Mouse (Mus musculus) midbrain, embryonic 14.5 days (tissue): ENCODE data around the gene Syn3. TPM values are rescaled to one million over a fixed set of nuclear protein-coding genes. Genes with fewer than 3 reads are reported as not detected.
A peak's percentile ranks its signal among the peaks of the same experiment; 100 is the strongest.
"Not testable (repeated sequence)": the region's sequence is repeated elsewhere in the genome, so short reads cannot be mapped to it uniquely, and the experiment has no call there.

Experiments
- ATAC-seq: fragments of 200-750 bp; cut with Nextera tagmentation; 2 replicates; pipeline ENCODE4 v1.8.0; 2017; ENCODE audit warnings: moderate number of reproducible peaks, moderate library complexity; ENCODE audit not compliant: low FRiP score, low TSS enrichment
- DNase-seq: peaks from one replicate; pipeline ENCODE4 v3.0.0-alpha.2; 2015
- H3K27ac ChIP-seq: fragments of 300-500 bp; sonication (generic); replicated peaks from 2 replicates; pipeline ENCODE4 v1.5.1; 2014; ENCODE audit warnings: mild to moderate bottlenecking, low read depth, low read length, moderate library complexity
- H3K27me3 ChIP-seq: fragments of 300-500 bp; sonication (generic); 2 replicates; pipeline ENCODE4 v1.6.1; 2014; ENCODE audit warnings: low read length, control low read depth, mixed read lengths; ENCODE audit not compliant: control insufficient read depth, insufficient read depth
- H3K36me3 ChIP-seq: fragments of 300-500 bp; sonication (generic); 2 replicates; pipeline ENCODE4 v1.6.1; 2014; ENCODE audit warnings: low read length, control low read depth; ENCODE audit not compliant: control insufficient read depth, insufficient read depth
- H3K4me1 ChIP-seq: fragments of 300-500 bp; sonication (generic); 2 replicates; pipeline ENCODE4 v1.6.1; 2014; ENCODE audit warnings: mild to moderate bottlenecking, antibody characterized with exemption, low read length, control low read depth; ENCODE audit not compliant: control insufficient read depth, insufficient read depth
- H3K4me2 ChIP-seq: fragments of 300-500 bp; sonication (generic); 2 replicates; pipeline ENCODE4 v1.6.1; 2014; ENCODE audit warnings: mild to moderate bottlenecking, low read length, moderate library complexity
- H3K4me3 ChIP-seq: fragments of 300-500 bp; sonication (generic); replicated peaks from 2 replicates; pipeline ENCODE4 v1.5.1; 2014; ENCODE audit warnings: low read depth, low read length
- H3K9ac ChIP-seq: fragments of 300-500 bp; sonication (generic); replicated peaks from 2 replicates; pipeline ENCODE4 v1.6.1; 2014; ENCODE audit warnings: mild to moderate bottlenecking, low read length, moderate library complexity
- H3K9me3 ChIP-seq: fragments of 300-500 bp; sonication (generic); 2 replicates; pipeline ENCODE4 v1.6.1; 2016; ENCODE audit warnings: low read length, control low read depth, mixed read lengths; ENCODE audit not compliant: control insufficient read depth
- WGBS: fragments of 180-500 bp; shearing (Covaris S2); extraction: QIAGEN DNeasy Blood & Tissue Kit; methylation state at CpG from one replicate; pipeline ENCODE4 v1.1.7; 2014; 5-methylcytosine and 5-hydroxymethylcytosine counted together
- polyA plus RNA-seq: library from polyadenylated mRNA; unstranded; fragments of >200 nt; fragmentation: Nextera tagmentation; extraction: Ambion mirVana; gene quantifications from 2 replicates; pipeline ENCODE4 v1.2.1, GENCODE M21; 2014

Gene Syn3
- polyA plus RNA-seq, 1 experiment from 2014 or later = 25.6 TPM

- 92% methylated on average over 4 of the region's 4 CpGs for WGBS
- Histone ChIP-seq H3K9ac (no peak overlapping the region), H3K27me3 (no peaks in the 10 kb centered on the region), H3K4me2 (no peak overlapping the region), H3K4me3 (no peak overlapping the region), H3K4me1 (no peaks in the 10 kb centered on the region), H3K36me3 (no peaks in the 10 kb centered on the region), H3K9me3 (no peaks in the 10 kb centered on the region), H3K27ac (no peak overlapping the region)
- DNase-seq = no peak
- ATAC-seq = no peak
Measured at GRCm38 (mm10) chr10:86439640-86440039, 59.1 kb downstream of the Syn3 start.

GRCm38 (mm10) chr10:86437294-86437693 lies 61.4 kb downstream of the Syn3 start:
- H3K4me1 ChIP-seq = no peaks in the 10 kb centered on the region
- no peak overlapping the region for H3K9ac ChIP-seq
- DNase-seq (no peak), ATAC-seq (no peak)
- WGBS = 93% methylated on average over 11 of the region's 11 CpGs
- no peaks in the 10 kb centered on the region for H3K27me3 ChIP-seq
- H3K4me3 ChIP-seq = no peak overlapping the region
- no peaks in the 10 kb centered on the region for H3K36me3 ChIP-seq
- no peak overlapping the region for H3K4me2 ChIP-seq
- no peaks in the 10 kb centered on the region for H3K9me3 ChIP-seq
- H3K27ac ChIP-seq = no peak overlapping the region

GRCm38 (mm10) chr10:86435006-86435405 lies 63.7 kb downstream of the Syn3 start:
- not testable (repeated sequence) for H3K4me3 ChIP-seq, H3K27ac ChIP-seq, H3K9ac ChIP-seq, ATAC-seq, H3K4me1 ChIP-seq, DNase-seq, H3K9me3 ChIP-seq, H3K27me3 ChIP-seq, H3K36me3 ChIP-seq, H3K4me2 ChIP-seq
- 37% methylated on average over 4 of the region's 4 CpGs for WGBS

GRCm38 (mm10) chr10:86429651-86430050 lies 69.0 kb downstream of the Syn3 start:
- Histone ChIP-seq H3K9me3 (no peaks in the 10 kb centered on the region), H3K4me1 (no peaks in the 10 kb centered on the region), H3K27me3 (no peaks in the 10 kb centered on the region), H3K4me3 (no peak overlapping the region), H3K36me3 (no peaks in the 10 kb centered on the region), H3K9ac (no peak overlapping the region), H3K27ac (no peak overlapping the region), H3K4me2 (no peak overlapping the region)
- 85% methylated on average over 3 of the region's 3 CpGs for WGBS
- peak; percentile 18 for DNase-seq
- ATAC-seq = no peak

GRCm38 (mm10) chr10:86427956-86428355 lies 70.7 kb downstream of the Syn3 start:
- Histone ChIP-seq H3K4me3 (no peak overlapping the region), H3K36me3 (no peaks in the 10 kb centered on the region), H3K4me1 (no peaks in the 10 kb centered on the region), H3K4me2 (no peak overlapping the region), H3K27ac (no peak overlapping the region), H3K9me3 (no peaks in the 10 kb centered on the region), H3K27me3 (no peaks in the 10 kb centered on the region), H3K9ac (no peak overlapping the region)
- 63% methylated on average over 2 of the region's 2 CpGs for WGBS
- DNase-seq (no peak), ATAC-seq (no peak)

GRCm38 (mm10) chr10:86425690-86426530 lies 72.8 kb downstream of the Syn3 start:
- WGBS = 53% methylated on average over 10 of the region's 10 CpGs
- Histone ChIP-seq H3K4me2 (no peak overlapping the region), H3K27me3 (no peaks in the 10 kb centered on the region), H3K9ac (no peak overlapping the region), H3K36me3 (no peaks in the 10 kb centered on the region), H3K9me3 (no peaks in the 10 kb centered on the region), H3K27ac (0 out of 2 replicates have a peak overlapping the region, but pooled peaks have one; percentile 20), H3K4me3 (no peak overlapping the region), H3K4me1 (no peaks in the 10 kb centered on the region)
- ATAC-seq (no peak), DNase-seq (peak; percentile 50)

- H3K9ac ChIP-seq = no peak overlapping the region
- no peak overlapping the region for H3K27ac ChIP-seq
- H3K36me3 ChIP-seq = no peaks in the 10 kb centered on the region
- no peak overlapping the region for H3K4me2 ChIP-seq
- DNase-seq (no peak), ATAC-seq (no peak)
- WGBS = 92% methylated on average over 3 of the region's 3 CpGs
- H3K9me3 ChIP-seq = no peaks in the 10 kb centered on the region
- H3K27me3 ChIP-seq = no peaks in the 10 kb centered on the region
- no peak overlapping the region for H3K4me3 ChIP-seq
- H3K4me1 ChIP-seq = no peaks in the 10 kb centered on the region
Measured at GRCm38 (mm10) chr10:86421731-86422370, 76.8 kb downstream of the Syn3 start.

- H3K36me3 ChIP-seq = no peaks in the 10 kb centered on the region
- no peak overlapping the region for H3K4me2 ChIP-seq
- no peaks in the 10 kb centered on the region for H3K4me1 ChIP-seq
- ATAC-seq = no peak
- no peaks in the 10 kb centered on the region for H3K9me3 ChIP-seq
- no peaks in the 10 kb centered on the region for H3K27me3 ChIP-seq
- no peak overlapping the region for H3K4me3 ChIP-seq
- no peak overlapping the region for H3K27ac ChIP-seq
- DNase-seq = no peak
- WGBS = 81% methylated on average over 5 of the region's 5 CpGs
- no peak overlapping the region for H3K9ac ChIP-seq
Measured at GRCm38 (mm10) chr10:86418931-86419330, 79.8 kb downstream of the Syn3 start.

- DNase-seq (no peak), ATAC-seq (no peak)
- Histone ChIP-seq H3K4me3 (no peak overlapping the region), H3K4me2 (no peak overlapping the region), H3K9me3 (no peaks in the 10 kb centered on the region), H3K36me3 (no peaks in the 10 kb centered on the region), H3K4me1 (no peaks in the 10 kb centered on the region), H3K27ac (no peak overlapping the region), H3K27me3 (no peaks in the 10 kb centered on the region), H3K9ac (no peak overlapping the region)
- WGBS = 82% methylated on average over 2 of the region's 2 CpGs
Measured at GRCm38 (mm10) chr10:86418345-86418744, 80.4 kb downstream of the Syn3 start.
